Mouse (Mus musculus) stomach, embryonic 16.5 days (tissue): ENCODE data around the gene Mcat. TPM values are rescaled to one million over a fixed set of nuclear protein-coding genes. Genes with fewer than 3 reads are reported as not detected.

ENCODE experiments used
- ATAC-seq: fragments of 200-750 bp; cut with Nextera tagmentation; 2 replicates; pipeline ENCODE4 v1.8.0; 2017; ENCODE audit warnings: moderate number of reproducible peaks, moderate TSS enrichment; ENCODE audit not compliant: insufficient read depth, low FRiP score
- H3K27ac ChIP-seq: fragments of 300-500 bp; sonication (generic); 2 replicates; pipeline ENCODE4 v1.5.1; 2014; ENCODE audit warnings: low read length
- H3K27me3 ChIP-seq: fragments of 300-500 bp; sonication (generic); 2 replicates; pipeline ENCODE4 v1.6.1; 2014; ENCODE audit warnings: low read length, control low read depth, mixed read lengths; ENCODE audit not compliant: control insufficient read depth, insufficient read depth
- H3K36me3 ChIP-seq: fragments of 300-500 bp; sonication (generic); 2 replicates; pipeline ENCODE4 v1.6.1; 2014; ENCODE audit warnings: low read length; ENCODE audit not compliant: control insufficient read depth, insufficient read depth
- H3K4me1 ChIP-seq: fragments of 300-500 bp; sonication (generic); 2 replicates; pipeline ENCODE4 v1.6.1; 2014; ENCODE audit warnings: low read length, control low read depth, mixed read lengths; ENCODE audit not compliant: control insufficient read depth, insufficient read depth
- H3K4me2 ChIP-seq: fragments of 300-500 bp; sonication (generic); 2 replicates; pipeline ENCODE4 v1.6.1; 2014; ENCODE audit warnings: low read depth, low read length, mixed read lengths
- H3K4me3 ChIP-seq: fragments of 300-500 bp; sonication (generic); replicated peaks from 2 replicates; pipeline ENCODE4 v1.5.1; 2014; ENCODE audit warnings: mild to moderate bottlenecking, low read length
- H3K9ac ChIP-seq: fragments of 300-500 bp; sonication (generic); 2 replicates; pipeline ENCODE4 v1.6.1; 2014; ENCODE audit warnings: low read length
- H3K9me3 ChIP-seq: fragments of 300-500 bp; sonication (generic); replicated peaks from 2 replicates; pipeline ENCODE4 v1.6.1; 2016; ENCODE audit warnings: low read length, control low read depth; ENCODE audit not compliant: control insufficient read depth
- WGBS: fragments of 180-500 bp; shearing (Covaris S2); extraction: QIAGEN DNeasy Blood & Tissue Kit; methylation state at CpG from one replicate; pipeline ENCODE4 v1.1.7; 2014; 5-methylcytosine and 5-hydroxymethylcytosine counted together
- polyA plus RNA-seq: library from polyadenylated mRNA; unstranded; fragments of >200 nt; fragmentation: Nextera tagmentation; extraction: Ambion mirVana; gene quantifications from 2 replicates; pipeline ENCODE4 v1.2.1, GENCODE M21; 2015

Mcat gene
- polyA plus RNA-seq, 1 experiment from 2014 or later = 24.4 TPM

DNA sequence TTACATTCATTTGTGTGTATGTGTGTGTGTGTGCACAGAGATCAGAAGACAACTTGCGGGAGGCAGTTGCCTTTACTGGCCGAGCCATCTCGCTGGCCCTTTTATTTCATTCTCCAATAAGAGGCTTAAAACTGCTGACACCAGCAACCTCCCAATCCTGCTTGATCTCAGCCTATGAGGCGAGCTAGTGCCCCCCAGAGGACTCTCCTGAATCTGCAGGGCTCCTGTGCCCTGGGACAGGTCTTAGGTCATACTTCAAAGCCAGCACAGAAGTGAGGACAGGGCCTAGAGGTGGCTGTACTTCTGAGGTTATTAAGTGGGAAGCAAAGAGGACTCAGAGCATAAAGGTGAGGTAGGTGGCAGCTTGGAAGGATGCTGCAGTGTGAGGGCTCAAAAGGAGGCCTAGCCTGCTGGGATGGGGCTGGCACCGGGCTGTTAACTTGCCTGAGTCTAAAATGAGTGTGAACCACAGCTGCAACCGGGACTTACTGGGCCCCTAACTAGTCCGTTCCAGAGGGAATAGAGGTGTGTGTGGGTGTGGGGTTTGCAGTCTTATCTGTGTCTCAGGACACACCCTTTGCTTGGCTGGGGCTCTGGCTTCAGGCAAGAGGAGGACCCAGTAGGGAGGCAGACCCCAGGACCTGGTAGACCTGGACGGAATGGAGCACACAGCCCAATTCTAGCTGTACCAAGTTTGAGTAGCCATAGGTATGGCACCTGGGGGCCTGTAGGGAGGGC, 20.0 kb upstream of the Mcat start:
- Histone ChIP-seq H3K36me3 (peaks cover 46% of the 10 kb centered on the region), H3K9ac (peak overlapping the region; percentile 44; the same call in 1 of the 2 replicates)

DNA sequence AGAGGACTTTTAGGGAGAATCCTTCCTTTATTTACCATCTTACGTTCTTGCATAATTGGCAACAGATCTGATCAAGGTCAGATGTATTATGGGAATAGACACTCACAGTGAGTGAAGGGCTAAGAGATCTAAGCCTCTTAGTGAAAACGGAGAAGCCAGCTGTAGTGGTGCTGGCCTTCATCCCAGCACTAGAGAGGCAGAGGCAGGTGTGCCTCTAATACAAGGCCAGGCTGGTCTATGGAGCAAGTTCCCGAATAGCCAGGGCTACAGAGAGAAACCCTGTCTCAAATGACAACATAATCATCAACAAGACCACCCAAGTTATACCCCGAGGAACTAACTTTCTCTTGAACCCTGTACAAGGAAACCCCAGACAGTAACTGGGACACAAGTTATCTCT, 19.3 kb upstream of the Mcat start:
- WGBS = 81% methylated on average over 4 of the region's 4 CpGs
- H3K27ac ChIP-seq = no peak overlapping the region
- peaks cover 4% of the 10 kb centered on the region; the same call in 1 of the 2 replicates for H3K9me3 ChIP-seq
- H3K36me3 ChIP-seq = peaks cover 44% of the 10 kb centered on the region
- no peak overlapping the region for H3K4me2 ChIP-seq
- no peak for ATAC-seq
- H3K4me1 ChIP-seq = no peaks in the 10 kb centered on the region
- H3K9ac ChIP-seq = no peak overlapping the region
- no peaks in the 10 kb centered on the region for H3K27me3 ChIP-seq
- no peak overlapping the region for H3K4me3 ChIP-seq

More for the DNA sequence above, 20.0 kb upstream of the Mcat start:
- ATAC-seq = no peak
- Histone ChIP-seq H3K4me2 (no peak overlapping the region), H3K4me3 (no peak overlapping the region), H3K27me3 (no peaks in the 10 kb centered on the region), H3K4me1 (no peaks in the 10 kb centered on the region), H3K9me3 (peaks cover 4% of the 10 kb centered on the region; the same call in 1 of the 2 replicates), H3K27ac (no peak overlapping the region)
- 63% methylated on average over 8 of the region's 8 CpGs for WGBS

DNA sequence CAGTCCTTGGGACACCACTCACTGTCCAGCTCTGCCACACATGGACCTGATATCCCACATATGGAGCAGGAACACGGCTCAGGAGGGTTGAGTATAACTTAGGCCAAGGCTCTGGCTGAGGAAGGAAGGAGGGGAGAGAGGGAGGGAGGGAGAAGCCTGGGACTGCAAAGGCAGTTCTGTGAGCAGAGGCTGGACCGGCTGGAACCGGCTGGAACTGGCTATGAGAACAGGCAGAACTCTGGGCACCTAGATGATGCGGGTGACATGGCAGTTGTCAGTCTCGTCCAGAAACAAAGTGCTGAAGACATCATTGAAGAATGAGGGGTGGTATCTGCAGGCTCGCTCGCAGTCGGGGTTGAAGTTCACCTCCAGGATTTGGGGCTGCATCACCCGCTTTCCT, 13.1 kb upstream of the Mcat start:
- Histone ChIP-seq H3K4me2 (no peak overlapping the region), H3K4me1 (no peaks in the 10 kb centered on the region), H3K9ac (no peak overlapping the region), H3K27me3 (no peaks in the 10 kb centered on the region), H3K27ac (no peak overlapping the region), H3K36me3 (peaks cover 35% of the 10 kb centered on the region), H3K9me3 (no peaks in the 10 kb centered on the region), H3K4me3 (no peak overlapping the region)
- no peak for ATAC-seq
- 90% methylated on average over 9 of the region's 9 CpGs for WGBS

DNA sequence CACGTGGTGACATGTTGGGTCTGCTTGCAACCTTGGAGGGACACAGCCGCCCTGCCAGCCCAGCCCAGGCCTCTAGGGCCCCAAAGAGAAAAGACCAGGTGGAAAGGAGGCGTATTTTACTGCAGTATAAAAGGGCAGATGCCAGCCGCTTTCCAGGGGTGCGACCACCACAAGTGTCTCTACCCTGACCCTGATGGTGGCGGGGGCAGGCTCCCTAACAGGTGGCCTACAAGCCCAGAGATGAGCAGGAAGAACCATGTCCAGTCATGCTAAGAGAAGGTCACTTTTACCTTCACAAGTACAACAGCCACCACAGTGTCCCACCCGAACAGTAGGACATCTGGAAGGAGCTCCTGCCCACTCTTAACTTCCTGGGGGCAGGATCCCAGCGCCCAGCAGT, 12.0 kb upstream of the Mcat start:
- H3K4me1 ChIP-seq = no peaks in the 10 kb centered on the region
- H3K27ac ChIP-seq = no peak overlapping the region; the same call in 1 of the 2 replicates
- no peaks in the 10 kb centered on the region for H3K9me3 ChIP-seq
- no peak overlapping the region for H3K9ac ChIP-seq
- no peaks in the 10 kb centered on the region for H3K27me3 ChIP-seq
- no peak overlapping the region for H3K4me2 ChIP-seq
- ATAC-seq = no peak
- WGBS = 91% methylated on average over 8 of the region's 8 CpGs
- H3K4me3 ChIP-seq = no peak overlapping the region
- peaks cover 29% of the 10 kb centered on the region for H3K36me3 ChIP-seq

DNA sequence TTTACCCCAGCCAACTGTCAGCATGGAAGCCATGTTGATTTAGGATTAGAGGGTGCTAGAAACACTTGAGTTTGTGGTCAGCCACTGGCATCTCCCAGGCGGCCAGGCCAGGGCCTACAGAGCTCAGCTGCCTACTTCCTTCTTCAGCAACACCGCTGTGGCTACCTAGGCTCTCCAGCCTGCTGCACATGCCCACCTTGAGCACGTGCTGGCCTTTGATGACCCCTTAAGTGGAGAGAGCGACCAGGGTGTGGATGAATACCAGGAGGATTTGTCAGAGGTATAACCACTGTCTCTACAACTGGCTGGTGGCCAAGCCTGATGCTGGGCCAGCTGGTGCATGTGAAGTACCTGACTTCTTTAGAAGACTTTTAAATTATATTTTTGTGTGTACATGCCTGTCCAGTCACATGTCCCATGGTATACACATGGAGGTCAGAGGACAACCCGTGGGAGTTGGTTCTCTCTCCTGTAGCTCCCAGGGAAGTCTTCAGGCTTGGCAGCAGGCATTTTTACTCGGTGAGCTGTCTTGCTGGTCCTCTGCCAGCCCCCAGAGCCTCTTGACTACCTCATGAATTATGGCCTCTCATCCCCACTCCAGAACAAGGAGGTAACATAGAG, 11.3 kb upstream of the Mcat start:
- H3K27me3 ChIP-seq = no peaks in the 10 kb centered on the region
- ATAC-seq = 0 out of 2 replicates have a peak, but pooled peaks have one; percentile 8
- H3K9me3 ChIP-seq = no peaks in the 10 kb centered on the region
- WGBS = 72% methylated on average over 6 of the region's 6 CpGs
- H3K4me3 ChIP-seq = no peak overlapping the region
- H3K4me1 ChIP-seq = no peaks in the 10 kb centered on the region
- H3K36me3 ChIP-seq = peaks cover 24% of the 10 kb centered on the region
- no peak overlapping the region; the same call in 1 of the 2 replicates for H3K27ac ChIP-seq
- H3K9ac ChIP-seq = no peak overlapping the region
- H3K4me2 ChIP-seq = no peak overlapping the region

DNA sequence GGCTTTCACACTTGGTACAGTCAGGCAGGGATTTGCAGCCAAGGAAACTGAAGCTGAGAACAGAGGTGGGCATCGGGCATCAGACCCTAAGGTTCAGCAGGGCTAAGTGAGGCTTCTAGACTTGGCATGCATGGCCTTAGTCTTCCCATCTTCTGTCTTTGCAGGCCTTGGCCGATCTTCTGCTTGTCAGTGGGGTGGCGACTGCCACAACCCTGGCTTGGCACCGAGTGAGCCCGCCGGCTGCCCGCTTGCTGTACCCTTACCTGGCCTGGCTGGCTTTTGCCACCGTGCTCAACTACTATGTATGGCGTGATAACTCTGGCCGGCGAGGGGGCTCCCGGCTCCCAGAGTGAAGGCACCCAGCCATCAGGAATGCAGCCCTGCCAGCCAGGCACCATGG, 10.0 kb upstream of the Mcat start:
- Histone ChIP-seq H3K36me3 (peaks cover 21% of the 10 kb centered on the region), H3K9ac (no peak overlapping the region), H3K4me3 (no peak overlapping the region), H3K4me2 (no peak overlapping the region), H3K9me3 (no peaks in the 10 kb centered on the region), H3K4me1 (no peaks in the 10 kb centered on the region), H3K27ac (no peak overlapping the region), H3K27me3 (no peaks in the 10 kb centered on the region)
- WGBS = 95% methylated on average over 12 of the region's 12 CpGs
- ATAC-seq = no peak

DNA sequence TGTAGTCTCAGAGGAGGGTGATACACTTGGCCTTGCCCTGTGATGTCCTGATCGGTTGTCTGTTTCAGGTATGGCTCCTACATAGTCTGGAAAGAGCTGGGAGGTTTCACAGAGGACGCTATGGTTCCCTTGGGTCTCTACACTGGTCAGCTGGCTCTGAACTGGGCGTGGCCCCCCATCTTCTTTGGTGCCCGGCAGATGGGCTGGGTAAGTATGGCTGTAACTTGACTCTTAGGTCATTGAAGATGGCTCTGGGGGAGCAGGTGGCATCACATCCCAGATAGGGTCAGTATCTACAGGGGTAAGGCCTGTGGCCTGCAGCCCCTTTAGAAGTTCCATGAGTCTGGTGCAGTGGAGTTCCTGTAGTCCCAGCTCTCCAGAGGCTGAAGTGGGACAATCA, 8.5 kb upstream of the Mcat start:
- no peak for ATAC-seq
- Histone ChIP-seq H3K4me1 (no peaks in the 10 kb centered on the region), H3K4me2 (no peak overlapping the region), H3K9me3 (no peaks in the 10 kb centered on the region), H3K4me3 (no peak overlapping the region), H3K27me3 (no peaks in the 10 kb centered on the region), H3K27ac (no peak overlapping the region), H3K9ac (no peak overlapping the region), H3K36me3 (peaks cover 13% of the 10 kb centered on the region)
- 72% methylated on average over 4 of the region's 4 CpGs for WGBS

DNA sequence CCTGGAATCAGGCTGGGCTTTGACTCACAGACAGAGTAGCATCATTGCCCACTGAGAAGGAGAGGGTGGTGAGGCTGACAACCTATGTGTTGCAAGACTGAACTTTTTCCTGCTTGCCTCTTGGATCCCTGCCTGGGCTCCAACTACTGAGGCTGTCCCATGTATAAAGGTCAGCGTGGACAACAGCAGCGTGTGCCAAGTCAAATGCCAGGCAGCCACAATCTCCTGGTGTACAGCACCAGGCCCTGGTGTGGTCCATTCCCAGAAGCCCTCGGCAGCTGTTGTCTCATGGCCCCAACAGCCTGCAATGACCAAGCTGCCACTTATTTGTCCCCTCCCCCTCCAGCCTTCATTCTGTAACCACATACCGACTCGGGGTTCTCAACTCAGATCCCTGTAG, 8.0 kb upstream of the Mcat start:
- H3K27ac ChIP-seq = no peak overlapping the region
- peaks cover 8% of the 10 kb centered on the region for H3K36me3 ChIP-seq
- ATAC-seq = no peak
- H3K9ac ChIP-seq = no peak overlapping the region
- no peaks in the 10 kb centered on the region for H3K9me3 ChIP-seq
- H3K27me3 ChIP-seq = no peaks in the 10 kb centered on the region
- no peak overlapping the region for H3K4me2 ChIP-seq
- H3K4me1 ChIP-seq = no peaks in the 10 kb centered on the region
- 82% methylated on average over 5 of the region's 5 CpGs for WGBS
- H3K4me3 ChIP-seq = no peak overlapping the region

DNA sequence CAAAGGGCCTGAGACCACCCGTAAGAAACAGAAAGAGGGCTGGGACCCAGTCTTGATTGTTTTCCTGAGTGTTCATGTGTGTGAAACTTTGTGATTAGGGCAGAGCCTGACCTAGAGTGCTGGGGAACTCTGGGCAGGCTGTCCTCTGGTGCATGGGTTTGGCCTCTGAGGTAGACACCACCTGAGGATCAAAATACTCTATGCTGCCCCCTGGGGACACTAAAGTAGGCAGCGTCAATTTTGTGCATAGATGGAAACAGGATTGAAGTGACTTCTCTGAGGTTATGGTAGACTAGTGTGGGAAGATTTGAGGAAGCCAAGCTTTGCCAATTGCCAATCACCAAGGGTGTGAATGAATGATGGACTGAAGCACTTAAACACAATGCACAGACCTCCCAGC, 7.1 kb upstream of the Mcat start:
- Histone ChIP-seq H3K9me3 (no peaks in the 10 kb centered on the region), H3K4me3 (no peak overlapping the region), H3K27ac (no peak overlapping the region), H3K4me2 (no peak overlapping the region), H3K9ac (no peak overlapping the region), H3K27me3 (no peaks in the 10 kb centered on the region), H3K4me1 (no peaks in the 10 kb centered on the region), H3K36me3 (no peaks in the 10 kb centered on the region; the same call in 1 of the 2 replicates)
- 69% methylated on average over 2 of the region's 2 CpGs for WGBS
- ATAC-seq = no peak
